Mouse (Mus musculus) left cerebral cortex, adult 9 months (tissue): ENCODE measurements around the gene Pfkfb2.

Experiments
- DNase-seq, 2 experiments: peaks; one replicate each; pipeline ENCODE4 v3.0.0; 2022; ENCODE audit warnings: low spot score in 2 of 2

Pfkfb2 gene

GRCm38 (mm10) chr1:130729153-130729552 is at the start of gene Pfkfb2:
TSS of gene Pfkfb2 (minus strand) at chr1:130729253.
- no peak for DNase-seq

- DNase-seq = no peak
Measured at GRCm38 (mm10) chr1:130776645-130777044, 47.6 kb upstream of the Pfkfb2 start.

- DNase-seq = no peak
Measured at GRCm38 (mm10) chr1:130775691-130776331, 46.8 kb upstream of the Pfkfb2 start.

- DNase-seq = no peak
Measured at GRCm38 (mm10) chr1:130775234-130775633, 46.2 kb upstream of the Pfkfb2 start.

GRCm38 (mm10) chr1:130770981-130771494 is 42.0 kb upstream of the Pfkfb2 start:
- DNase-seq = no peak

- no peak for DNase-seq
Measured at GRCm38 (mm10) chr1:130770487-130770886, 41.4 kb upstream of the Pfkfb2 start.

- DNase-seq = no peak
Measured at GRCm38 (mm10) chr1:130769925-130770324, 40.9 kb upstream of the Pfkfb2 start.

GRCm38 (mm10) chr1:130767066-130767465 is 38.0 kb upstream of the Pfkfb2 start:
- no peak for DNase-seq

- no peak for DNase-seq
Measured at GRCm38 (mm10) chr1:130764027-130764461, 35.0 kb upstream of the Pfkfb2 start.

GRCm38 (mm10) chr1:130762045-130762760 is 33.1 kb upstream of the Pfkfb2 start:
- DNase-seq = no peak

- no peak for DNase-seq
Measured at GRCm38 (mm10) chr1:130761597-130761996, 32.5 kb upstream of the Pfkfb2 start.

- no peak for DNase-seq
Measured at GRCm38 (mm10) chr1:130759689-130760088, 30.6 kb upstream of the Pfkfb2 start.

- no peak for DNase-seq
Measured at GRCm38 (mm10) chr1:130746819-130747218, 17.8 kb upstream of the Pfkfb2 start.

- DNase-seq = no peak
Measured at GRCm38 (mm10) chr1:130745591-130745990, 16.5 kb upstream of the Pfkfb2 start.

- DNase-seq = no peak
Measured at GRCm38 (mm10) chr1:130744961-130745360, 15.9 kb upstream of the Pfkfb2 start.

- DNase-seq = no peak
Measured at GRCm38 (mm10) chr1:130744217-130744616, 15.2 kb upstream of the Pfkfb2 start.

GRCm38 (mm10) chr1:130743775-130744174 is 14.7 kb upstream of the Pfkfb2 start:
- no peak for DNase-seq

- DNase-seq = no peak
Measured at GRCm38 (mm10) chr1:130742201-130742600, 13.1 kb upstream of the Pfkfb2 start.

GRCm38 (mm10) chr1:130740781-130741720 is 12.0 kb upstream of the Pfkfb2 start:
- peak in 1 of 2 experiments; percentile 59 for DNase-seq

- no peak for DNase-seq
Measured at GRCm38 (mm10) chr1:130740227-130740648, 11.2 kb upstream of the Pfkfb2 start.

GRCm38 (mm10) chr1:130739636-130740035 is 10.6 kb upstream of the Pfkfb2 start:
- DNase-seq = no peak

- no peak for DNase-seq
Measured at GRCm38 (mm10) chr1:130738551-130739106, 9.6 kb upstream of the Pfkfb2 start.
